21 mouse cellular contexts compared by ENCODE assay signal in the genomic region with DNA sequence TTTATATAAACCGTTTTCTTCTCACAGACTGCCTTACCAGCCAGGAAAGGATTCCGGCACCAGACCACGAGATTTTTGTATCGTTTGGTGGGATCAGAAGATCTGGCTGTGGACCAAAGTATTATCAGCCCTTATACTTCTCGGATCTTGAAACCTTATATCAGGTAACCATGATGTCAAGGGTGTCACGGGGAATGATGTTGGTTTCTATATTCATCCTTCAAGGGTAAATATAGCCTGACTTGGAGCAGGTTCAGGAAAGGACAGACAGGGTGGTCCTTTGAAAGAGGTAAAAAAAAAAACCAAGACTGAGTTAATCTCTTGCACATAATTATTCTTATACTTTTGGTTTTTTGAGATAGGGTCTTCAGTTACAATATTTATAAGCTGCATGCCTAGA. TPM values are rescaled to one million over a fixed set of nuclear protein-coding genes. Genes with fewer than 3 reads are reported as not detected.
"Had no signal": no experiment of that assay in that cellular context is flagged by ENCODE, and none has a peak within 500 bp of the region (broad histone marks: within the 10 kb centered on the region; RNA-seq: fewer than 3 reads in every experiment).

No protein-coding gene starts in this region.

- H3K4me3 ChIP-seq: kidney, embryonic 15.5 days; left cerebral cortex, adult 2 months; liver, embryonic 13.5 days had no signal

- H3K27ac ChIP-seq: kidney, embryonic 15.5 days; left cerebral cortex, adult 2 months; liver, embryonic 13.5 days; stomach, postnatal 0 days had no signal

- DNase-seq: kidney, postnatal 10 days; kidney, postnatal 36 days; layer of hippocampus, postnatal 36 days; liver, embryonic 13.5 days; lung, adult 2 months; lung, postnatal 14 days; lung, postnatal 4 days; midbrain, embryonic 14.5 days; thymus, adult 2 months; thymus, postnatal 25 days had no signal

- H3K9ac ChIP-seq: kidney, embryonic 15.5 days; liver, embryonic 13.5 days had no signal

- H3K27me3 ChIP-seq: kidney, embryonic 15.5 days; liver, embryonic 13.5 days had no signal

- H3K4me2 ChIP-seq: kidney, embryonic 15.5 days; liver, embryonic 13.5 days; midbrain, embryonic 11.5 days had no signal

- H3K4me1 ChIP-seq: kidney, embryonic 15.5 days; liver, embryonic 13.5 days had no signal

- H3K9me3 ChIP-seq: kidney, embryonic 15.5 days; liver, embryonic 13.5 days had no signal

RNA-seq across cellular contexts. Expression of gene Pet117, which starts 31.9 kb away (rescaled TPM):
- total RNA-seq: liver, adult 2 months; megakaryocyte progenitor cell, adult 5-6 weeks; megakaryocyte-erythroid progenitor cell, adult 5-6 weeks; midbrain, postnatal 0 days had no signal
- polyA plus RNA-seq: limb, embryonic 14.5 days; liver, adult 2 months; lung, adult 2 months; midbrain, embryonic 11.5 days; neural tube, embryonic 11.5 days; neural tube, embryonic 14.5 days; thymus, adult 2 months had no signal
